Mouse (Mus musculus): ENCODE results near the gene Ksr2.
"Not testable (repeated sequence)": the region's sequence is repeated elsewhere in the genome, so short reads cannot be mapped to it uniquely, and the experiment has no call there.

The Ksr2 gene

DNA sequence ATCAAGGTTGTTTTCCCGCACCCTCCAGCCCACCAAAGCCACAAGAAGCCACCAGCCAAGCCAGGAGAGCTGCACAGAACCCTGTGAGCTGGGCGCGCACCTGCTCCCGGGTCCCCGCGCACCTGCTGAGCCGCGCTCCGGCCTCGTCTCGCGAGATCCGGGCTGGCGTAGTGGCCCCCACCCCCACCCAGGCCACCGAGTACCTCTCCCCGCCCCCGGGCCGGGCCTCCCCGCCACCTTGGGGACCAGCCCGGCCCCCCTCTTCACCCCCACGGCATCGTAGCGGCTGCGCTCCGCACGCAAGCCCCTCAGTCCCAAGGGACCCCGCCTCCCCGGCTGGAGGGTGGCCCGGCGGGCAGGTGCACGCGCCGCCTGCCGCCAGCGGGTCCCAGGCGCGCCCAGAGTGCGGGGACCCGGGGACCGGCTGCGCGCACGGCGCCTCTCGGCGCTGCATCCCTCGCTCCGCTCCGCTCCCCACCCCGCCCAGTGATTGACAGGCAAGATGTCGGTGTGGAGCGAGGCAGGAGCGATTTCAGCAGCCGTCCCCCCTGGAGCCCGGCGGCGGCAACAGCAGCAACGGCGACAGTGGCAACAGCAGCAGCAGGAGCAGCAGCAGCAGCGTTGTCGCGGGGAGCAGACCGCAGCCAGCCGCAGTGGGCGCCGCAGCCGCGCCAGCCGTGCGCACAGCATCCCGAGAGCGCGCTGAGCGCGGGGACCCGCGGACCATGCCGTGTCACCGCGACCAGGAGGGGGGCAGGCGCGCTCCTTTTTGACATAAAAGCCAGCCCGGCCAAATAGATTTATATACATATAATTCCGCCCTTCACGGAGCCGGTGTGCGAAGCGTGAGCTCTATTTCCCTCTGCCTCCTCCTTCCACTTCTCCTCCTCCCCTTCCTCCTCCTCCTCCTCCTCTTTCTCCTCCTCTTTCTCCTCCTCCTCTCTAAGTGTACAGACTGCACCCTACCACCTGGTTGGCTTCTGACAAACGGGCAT is at the start of gene Ksr2:
Gene Ksr2, plus strand, starts transcription at position 494 of the 995 bp plus-strand sequence.
- in situ Hi-C loops (cut with MboI, MseI) = no loop called here

DNA sequence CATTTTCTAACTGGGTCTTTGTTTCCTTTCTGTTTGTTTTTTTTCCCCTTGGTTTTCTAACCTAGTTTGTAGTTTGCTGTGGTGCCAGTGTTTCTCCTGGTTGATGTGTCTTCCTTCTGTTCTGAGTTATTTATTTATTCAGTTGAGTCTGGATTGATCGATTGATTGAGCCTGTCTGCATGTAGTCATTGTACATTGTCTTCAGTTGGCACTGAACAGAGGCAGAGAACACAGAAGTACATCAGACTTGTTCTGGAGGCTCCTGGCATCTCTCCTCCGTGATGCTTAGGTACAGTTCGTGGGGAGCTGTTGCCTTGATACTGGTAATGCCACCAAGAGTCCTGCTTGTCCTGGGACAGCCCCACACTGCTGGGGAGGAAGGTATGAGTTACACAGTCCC is 49.0 kb upstream of the Ksr2 start:
- in situ Hi-C loops (cut with MboI, MseI) = no loop called here

DNA sequence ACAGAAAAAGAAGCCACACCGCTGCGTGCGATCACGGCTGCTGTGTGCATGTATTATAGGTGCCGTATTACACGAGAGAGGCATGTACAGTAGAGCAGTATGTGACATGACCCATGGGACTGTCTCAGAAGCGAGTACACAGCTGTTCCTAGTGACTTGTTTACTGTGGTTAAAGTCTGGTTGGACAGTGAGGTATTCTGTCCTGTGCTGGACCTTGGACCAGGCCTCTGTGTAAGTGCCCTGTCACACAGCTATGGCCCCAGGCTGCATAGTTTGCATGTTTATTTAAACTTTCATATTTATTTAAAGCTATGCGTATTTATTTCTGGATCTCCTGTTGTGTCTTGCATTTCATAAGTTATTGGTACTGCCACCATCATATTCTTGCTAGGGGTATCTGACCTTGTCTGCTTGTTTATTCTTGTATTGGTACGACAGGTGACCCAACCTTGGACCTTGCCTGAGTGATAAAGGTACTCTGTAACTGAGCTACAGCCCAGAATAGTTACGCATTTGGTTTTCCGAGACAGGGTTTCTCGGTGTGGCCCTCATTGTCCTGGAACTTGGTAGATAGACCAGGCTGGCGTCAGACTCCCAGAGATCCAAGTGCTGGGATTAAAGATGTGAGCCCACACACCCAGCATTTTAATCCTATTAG is 47.8 kb upstream of the Ksr2 start:
- in situ Hi-C loops (cut with MboI, MseI) = no loop called here

DNA sequence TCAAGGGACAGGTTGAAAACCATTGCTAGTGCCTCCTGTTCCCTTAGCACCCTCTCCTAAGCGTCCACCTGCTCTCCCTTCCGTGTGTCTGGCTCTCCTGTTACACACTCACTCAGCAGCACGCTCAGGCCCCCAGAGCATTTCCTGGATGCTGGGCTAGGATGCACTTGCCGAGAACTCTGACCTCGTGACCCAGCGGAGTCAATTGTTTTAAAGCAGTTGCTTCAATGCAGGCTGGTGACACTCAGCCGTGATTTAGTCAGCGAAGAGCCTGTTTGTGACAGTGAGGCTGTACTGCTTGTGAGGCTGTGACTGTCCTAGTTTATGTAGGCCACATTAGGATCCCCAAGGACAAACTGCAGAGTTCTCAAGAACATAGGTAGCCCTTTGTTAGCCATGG is 46.6 kb upstream of the Ksr2 start:
- in situ Hi-C loops (cut with MboI, MseI) = no loop called here

DNA sequence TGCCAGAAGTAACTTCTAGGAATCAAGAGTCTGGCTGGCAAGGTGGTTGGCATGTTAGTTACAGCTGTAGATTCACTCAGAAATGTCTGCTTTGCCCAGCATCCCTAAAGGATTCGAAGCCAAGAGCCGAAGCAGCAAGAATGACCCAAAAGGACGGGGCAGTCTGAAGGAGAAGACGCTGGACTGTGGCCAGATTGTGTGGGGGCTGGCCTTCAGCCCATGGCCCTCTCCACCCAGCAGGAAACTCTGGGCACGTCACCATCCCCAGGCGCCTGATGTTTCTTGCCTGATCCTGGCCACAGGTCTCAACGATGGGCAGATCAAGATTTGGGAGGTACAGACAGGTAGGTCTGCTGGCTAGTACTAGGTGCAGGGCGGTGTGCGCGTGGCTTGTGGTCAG is 43.2 kb upstream of the Ksr2 start:
- in situ Hi-C loops (cut with MboI, MseI) = no loop called here

DNA sequence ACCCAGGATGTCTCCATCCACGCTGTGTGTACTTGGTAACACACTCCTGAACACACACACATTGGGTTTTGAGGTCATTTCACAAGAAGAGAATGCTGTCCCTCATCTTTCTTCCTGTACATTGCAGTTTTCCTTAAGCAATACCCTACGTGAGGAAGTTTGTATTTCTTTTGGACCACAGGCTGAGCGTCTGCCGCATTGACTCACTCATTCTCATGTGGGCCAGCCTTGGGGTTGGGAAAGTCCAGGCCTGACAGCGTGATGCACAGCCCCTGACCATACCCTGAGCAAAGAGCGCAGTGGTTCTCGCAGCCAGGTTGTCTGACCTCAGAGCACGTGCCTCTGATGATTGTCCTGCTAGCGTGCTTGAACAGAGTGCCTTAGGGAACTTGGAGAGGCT is 40.4 kb upstream of the Ksr2 start:
- in situ Hi-C loops (cut with MboI, MseI) = no loop called here

DNA sequence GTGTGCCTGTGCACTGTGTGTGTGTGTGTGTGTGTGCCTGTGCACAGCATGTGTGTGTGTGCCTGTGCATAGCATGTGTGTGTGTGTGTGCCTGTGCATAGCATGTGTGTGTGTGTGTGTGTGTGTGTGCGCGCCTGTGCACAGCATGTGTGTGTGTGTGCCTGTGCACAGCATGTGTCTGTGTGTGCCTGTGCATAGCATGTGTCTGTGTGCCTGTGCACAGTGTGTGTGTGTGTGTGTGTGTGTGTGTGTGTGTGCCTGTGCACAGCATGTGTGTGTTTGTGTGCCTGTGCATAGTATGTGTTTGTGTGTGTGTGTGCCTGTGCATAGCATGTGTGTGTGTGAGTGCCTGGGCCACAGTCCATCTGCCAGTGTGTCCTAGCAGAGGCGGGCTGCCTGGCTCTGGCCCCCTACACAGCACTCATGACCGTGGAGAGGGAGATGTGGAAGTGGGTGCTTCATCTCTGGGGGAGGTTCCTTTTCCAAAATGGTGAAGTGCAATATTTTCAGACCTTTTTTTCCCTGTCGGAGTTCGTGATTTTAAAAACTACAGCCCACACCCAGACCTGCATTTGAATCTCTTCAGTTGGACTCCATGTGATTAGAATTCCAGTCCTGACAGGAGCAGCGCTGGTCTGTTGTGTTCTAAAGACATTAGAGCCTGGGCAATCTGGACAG is 39.3 kb upstream of the Ksr2 start:
- in situ Hi-C loops (cut with MboI, MseI) = no loop called here

DNA sequence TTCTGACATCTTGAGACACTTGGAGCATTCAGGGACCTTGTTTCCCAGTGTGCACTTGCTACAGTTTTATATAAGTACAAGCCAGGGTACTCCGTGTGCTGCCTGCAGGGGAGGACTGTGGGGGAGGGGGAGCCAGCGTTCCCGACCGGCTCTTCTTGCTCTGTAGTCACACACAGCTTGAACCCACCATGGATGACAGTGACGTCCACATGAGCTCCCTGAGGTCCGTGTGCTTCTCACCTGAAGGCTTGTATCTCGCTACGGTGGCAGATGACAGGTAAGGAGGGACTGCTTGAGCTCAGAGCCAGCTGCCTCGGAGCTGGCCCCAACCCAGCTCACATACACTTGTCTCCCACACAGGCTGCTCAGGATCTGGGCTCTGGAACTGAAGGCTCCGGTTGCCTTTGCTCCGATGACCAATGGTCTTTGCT is 37.5 kb upstream of the Ksr2 start:
- in situ Hi-C loops (cut with MboI, MseI) = no loop called here

DNA sequence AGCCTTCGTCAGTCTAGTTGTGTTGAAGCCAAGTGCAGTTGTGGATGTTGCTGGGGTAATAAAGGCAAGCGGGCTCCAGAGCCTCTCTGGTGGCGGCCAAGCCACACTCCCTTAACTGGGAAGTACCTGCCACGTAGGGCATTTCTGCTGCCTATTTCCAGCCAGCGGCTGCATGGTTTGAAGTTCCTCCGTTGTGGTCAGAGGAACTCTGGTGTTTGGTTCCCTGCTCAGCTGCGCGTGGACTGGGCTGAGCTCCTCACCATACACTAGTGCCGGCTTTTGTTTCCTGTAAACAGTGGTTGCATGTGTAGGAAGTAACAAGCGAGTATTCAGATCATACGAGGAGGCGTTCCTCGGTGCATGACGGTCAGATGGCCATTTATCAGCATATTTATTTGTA is 36.1 kb upstream of the Ksr2 start:
- in situ Hi-C loops (cut with MboI, MseI) = not testable (repeated sequence)

DNA sequence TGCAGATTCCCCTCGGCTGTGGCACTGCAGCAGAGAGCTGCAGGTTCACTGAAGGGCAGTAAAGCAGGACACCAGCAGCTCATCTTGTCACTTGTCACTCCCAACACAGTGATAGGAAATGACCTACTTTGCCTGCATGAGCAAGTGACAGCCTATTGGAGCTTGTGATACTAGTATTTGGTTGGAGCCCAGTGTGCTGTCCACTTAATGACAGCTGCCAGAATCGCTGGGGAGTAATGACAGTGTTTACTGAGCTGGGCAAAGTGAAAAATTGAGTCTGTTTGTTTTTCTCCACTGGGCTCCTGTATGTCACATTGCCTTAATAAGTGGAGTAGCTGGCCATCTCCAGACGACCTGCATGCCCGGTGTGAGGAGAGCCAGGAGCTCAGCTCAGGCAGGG is 33.6 kb upstream of the Ksr2 start:
- in situ Hi-C loops (cut with MboI, MseI) = no loop called here

DNA sequence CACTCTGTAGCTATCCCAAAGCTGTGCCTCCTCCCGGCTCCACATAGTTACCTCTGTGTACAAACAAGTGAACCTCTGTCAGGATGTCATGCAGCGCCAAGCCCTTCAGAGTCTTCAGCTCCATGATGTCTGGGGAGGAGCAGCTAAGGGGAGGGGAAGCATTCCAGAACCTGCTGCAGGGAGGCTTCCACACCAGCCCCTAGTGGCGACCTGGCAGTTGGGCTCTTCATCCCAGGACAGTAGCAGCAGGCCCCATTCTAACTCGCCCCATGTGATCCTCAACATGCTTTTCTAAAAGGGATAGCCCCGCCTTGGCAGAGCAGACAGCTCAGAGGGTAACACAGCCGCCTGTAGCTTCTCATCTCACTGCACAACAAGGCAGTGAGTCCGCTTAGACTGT is 32.0 kb upstream of the Ksr2 start:
- in situ Hi-C loops (cut with MboI, MseI) = no loop called here

DNA sequence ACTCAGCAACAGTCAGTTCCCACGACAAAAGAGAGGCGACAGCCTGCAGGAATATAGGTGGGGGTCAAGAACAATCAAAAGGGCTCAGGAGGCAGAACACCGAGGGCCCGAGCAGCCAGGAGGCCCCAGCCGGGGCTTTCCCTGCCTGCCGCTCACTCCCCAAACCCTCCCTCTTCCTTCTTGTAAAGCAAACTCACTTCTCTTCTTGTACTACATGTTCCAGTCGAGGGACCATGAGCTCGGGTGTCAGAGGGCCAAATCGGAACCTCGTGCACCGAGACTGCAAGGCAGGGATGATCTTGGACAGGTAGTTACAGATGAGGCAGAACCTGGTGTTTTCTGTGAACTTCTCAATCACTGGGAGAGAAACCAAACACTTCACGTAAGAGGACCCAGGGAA is 30.6 kb upstream of the Ksr2 start:
- in situ Hi-C loops (cut with MboI, MseI) = no loop called here

DNA sequence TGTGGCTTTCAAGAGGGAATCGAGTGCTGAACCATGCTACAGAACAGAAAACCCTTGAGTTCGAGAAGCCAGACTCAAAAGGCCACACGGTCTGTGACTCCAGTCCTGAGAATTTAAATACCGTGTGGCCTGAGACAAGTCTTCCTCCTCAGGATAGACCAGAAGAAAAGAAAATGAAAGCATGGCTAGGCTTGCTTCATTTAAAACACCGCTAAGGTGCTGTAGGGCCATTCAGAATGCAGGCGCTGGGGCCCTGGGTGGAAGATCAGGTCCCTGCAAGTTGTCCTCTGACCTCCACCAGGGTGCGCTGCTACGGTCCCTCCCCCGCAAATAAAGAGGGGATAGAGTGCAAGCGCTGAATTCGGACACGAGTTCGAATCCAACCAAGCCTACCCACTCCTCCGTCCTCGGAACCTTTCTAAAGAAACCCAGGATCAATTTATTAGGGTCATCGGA is 25.5 kb upstream of the Ksr2 start:
- in situ Hi-C loops (cut with MboI, MseI) = no loop called here

DNA sequence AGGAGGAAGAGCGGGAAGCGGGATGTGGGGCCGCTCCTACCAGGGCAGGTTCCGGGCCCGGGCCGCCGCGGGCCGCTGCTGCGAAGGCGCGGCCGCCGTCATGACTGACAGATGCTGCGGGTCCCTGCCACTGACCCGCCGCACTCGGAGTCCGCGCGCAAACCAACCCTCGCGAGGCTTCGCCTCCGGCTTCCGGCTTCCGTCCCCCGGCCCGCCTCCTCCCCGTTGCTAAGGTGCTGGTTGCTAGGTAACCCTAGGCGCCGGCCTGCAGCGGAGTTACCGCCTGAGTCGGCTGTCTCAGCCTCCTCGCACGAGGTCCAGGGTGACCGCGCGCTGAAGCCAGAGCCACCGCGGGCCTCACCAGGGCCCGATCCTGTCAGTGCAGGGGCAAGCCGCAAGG is 24.9 kb upstream of the Ksr2 start, which contains the start of gene Rfc5:
Gene Rfc5, minus strand, starts transcription at position 171 of the 400 bp plus-strand sequence.
- in situ Hi-C loops (cut with MboI, MseI) = no loop called here

DNA sequence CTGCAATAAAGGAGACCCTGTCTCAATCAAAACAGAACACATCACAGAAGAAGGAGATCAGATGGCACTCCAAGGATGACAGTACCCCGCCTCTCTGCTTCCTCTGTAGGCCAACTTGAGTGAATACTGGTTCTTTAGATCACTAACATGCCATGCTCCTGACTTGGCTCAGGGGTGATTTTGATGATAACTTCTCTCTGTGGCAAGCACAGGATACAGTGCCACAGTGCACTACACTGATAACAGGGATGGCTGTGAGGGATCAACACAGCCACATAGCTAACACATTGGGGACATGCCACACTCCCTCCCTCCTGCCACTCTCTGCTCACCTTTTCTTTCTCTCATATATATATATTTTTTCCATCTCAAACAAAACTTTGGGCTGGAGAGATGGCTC is 22.9 kb upstream of the Ksr2 start:
- in situ Hi-C loops (cut with MboI, MseI) = no loop called here

DNA sequence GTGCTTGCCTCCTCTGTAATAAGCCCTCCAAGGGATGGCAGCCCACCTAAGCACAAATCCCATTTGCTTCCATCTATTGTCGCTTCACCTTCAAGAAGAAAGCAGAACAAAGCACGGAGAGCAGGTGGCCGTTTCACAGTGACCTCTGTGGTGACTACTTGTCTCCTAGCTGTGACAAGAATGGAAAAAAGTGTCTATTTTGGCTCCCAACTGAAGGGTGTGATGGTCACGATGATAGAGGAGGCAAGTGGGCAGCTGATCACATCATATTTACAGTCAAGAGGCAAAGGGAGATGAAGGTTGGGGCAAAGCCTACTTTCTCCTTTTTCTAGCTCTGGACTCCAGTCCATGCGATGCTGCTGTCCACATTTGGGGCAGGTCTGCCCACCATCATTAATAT is 18.0 kb upstream of the Ksr2 start:
- in situ Hi-C loops (cut with MboI, MseI) = no loop called here

DNA sequence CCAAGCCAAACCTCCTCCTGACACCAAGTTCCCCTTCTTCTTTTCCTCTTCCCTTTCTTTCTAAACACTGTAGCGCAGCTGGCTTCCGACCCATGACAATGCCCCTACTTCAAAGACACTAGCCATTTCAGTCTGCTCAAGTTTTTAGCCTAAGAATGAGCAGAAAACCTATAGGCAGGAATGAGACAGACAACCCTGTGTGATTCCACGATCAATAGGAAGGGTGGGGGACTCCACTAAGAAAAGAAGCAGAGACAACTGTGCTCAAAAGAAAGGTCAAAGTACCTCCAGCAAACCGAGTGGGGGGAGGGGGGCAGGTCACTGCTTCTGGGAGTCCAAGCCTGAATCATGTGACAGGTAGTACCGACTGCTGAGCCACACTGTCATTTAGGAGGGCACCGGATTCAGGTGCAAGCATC is 17.2 kb upstream of the Ksr2 start:
- in situ Hi-C loops (cut with MboI, MseI) = no loop called here

DNA sequence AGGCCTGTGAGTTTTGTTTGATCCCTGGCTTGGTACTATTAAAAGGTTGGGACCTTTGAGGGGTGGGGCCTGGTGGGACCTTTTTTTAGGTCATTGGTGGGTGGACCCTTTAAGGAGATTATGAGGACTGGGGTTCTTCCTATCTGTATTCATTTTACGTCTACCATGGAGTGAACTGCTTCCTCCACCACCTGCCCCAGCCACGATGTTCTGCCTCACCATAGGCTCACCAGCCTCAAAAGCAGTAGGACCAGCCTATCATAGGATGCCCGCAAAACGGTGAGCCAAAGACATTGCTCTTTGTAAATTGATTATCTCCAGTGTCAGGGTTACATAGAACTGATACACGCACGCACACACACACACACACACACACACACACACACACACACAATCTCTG is 16.4 kb upstream of the Ksr2 start:
- in situ Hi-C loops (cut with MboI, MseI) = no loop called here

DNA sequence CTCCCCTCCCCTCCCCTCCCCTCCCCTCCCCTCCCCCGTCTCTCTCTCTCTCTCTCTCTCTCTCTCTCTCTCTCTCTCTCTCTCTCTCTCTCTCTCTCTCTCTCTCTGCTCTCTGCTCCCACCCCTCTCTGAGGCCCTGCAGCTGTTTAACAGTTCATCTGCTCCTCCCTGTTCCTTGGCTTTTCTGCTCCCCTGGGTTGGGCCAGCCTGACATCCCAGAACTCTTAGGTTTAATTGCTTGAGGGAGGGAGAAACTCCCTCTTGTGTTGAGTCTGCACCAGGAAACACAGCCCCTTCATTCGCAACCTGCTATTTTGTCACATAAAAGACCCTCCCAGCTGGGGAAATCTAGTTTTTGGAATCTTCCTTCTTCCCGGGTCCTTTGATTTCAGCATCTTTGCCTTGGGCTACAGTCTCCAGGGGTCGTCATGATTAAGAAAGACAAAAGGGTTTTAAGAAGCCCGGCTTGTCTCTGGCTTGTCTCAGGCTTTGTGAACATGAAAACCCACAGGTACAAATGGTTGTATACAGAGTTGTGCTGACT is 15.7 kb upstream of the Ksr2 start:
- in situ Hi-C loops (cut with MboI, MseI) = no loop called here

DNA sequence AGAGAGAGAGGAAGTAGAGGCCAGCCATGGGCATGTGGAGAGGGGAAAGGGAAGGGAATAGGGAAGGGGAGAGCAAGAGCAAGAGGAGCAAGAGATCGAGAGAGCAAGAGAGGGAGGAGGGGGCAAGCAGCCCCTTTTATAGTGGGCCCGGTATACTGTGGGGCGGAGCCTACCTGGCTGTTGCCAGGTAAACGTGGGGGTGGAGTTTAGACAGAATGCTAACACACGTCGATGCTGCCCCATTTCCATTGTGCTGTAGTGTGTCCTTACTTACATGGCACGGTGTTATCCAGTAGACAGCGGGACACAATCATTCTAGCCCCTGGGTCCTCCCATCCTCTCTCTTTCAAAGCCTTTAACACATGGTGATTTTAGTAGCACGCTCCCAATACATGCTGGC is 14.5 kb upstream of the Ksr2 start:
- in situ Hi-C loops (cut with MboI, MseI) = no loop called here

DNA sequence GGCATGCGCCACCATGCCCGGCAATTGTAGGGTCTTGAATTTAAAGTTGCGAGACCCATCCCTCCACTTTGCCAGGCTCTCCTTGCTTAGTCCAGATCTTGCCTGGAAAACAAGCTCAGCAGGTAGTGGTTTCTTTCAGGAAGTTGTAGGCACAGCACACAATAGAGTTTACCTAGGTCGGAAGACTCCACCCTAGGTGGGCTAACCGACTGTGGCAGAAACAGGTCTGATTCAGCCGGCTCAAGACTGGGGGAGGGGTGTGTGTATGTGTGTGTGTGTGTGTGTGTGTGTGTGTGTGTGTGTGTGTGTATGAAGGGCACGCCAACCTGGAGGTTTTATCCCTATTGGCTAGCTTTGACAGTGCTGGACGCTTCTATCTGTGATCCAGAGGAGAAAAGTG is 10.2 kb upstream of the Ksr2 start:
- in situ Hi-C loops (cut with MboI, MseI) = no loop called here

DNA sequence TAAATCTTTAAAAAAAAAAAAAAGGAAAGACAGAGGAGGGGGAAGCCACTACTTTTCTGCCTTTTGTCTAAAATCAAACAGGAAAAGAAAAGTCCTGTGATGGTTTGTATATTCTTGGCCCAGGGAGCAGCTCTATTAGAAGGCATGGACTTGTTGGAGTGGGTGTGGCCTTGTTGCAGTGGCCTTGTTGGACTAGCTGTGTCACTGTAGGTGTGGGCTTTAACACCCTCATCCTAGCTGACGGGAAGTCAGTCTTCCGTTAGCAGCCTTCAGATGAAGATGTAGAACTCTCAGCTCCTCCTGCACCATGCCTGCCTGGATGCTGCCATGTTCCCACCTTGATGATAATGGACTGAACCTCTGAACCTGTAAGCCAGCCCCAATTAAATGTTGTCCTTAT is 9.1 kb upstream of the Ksr2 start:
- in situ Hi-C loops (cut with MboI, MseI) = not testable (repeated sequence)
